Mouse (Mus musculus) hindbrain, embryonic 11.5 days (tissue): ENCODE results near the gene F7. TPM values are rescaled to one million over a fixed set of nuclear protein-coding genes. Genes with fewer than 3 reads are reported as not detected.
"Not testable (repeated sequence)": the region's sequence is repeated elsewhere in the genome, so short reads cannot be mapped to it uniquely, and the experiment has no call there.

ENCODE experiments used
- ATAC-seq: fragments of 200-750 bp; cut with Nextera tagmentation; 2 replicates; pipeline ENCODE4 v1.8.0; 2017; ENCODE audit warnings: mild to moderate bottlenecking, moderate TSS enrichment, moderate library complexity; ENCODE audit not compliant: low FRiP score
- DNase-seq: peaks from one replicate; pipeline ENCODE4 v3.0.0-alpha.2; 2015; ENCODE audit warnings: low spot score
- H3K27ac ChIP-seq: fragments of 300-500 bp; sonication (generic); 2 replicates; pipeline ENCODE4 v1.5.1; 2014; ENCODE audit warnings: mild to moderate bottlenecking, low read depth, low read length
- H3K27me3 ChIP-seq: fragments of 300-500 bp; sonication (generic); 2 replicates; pipeline ENCODE4 v1.6.1; 2014; ENCODE audit warnings: mild to moderate bottlenecking, low read length, moderate library complexity, mixed read lengths; ENCODE audit not compliant: control insufficient read depth, insufficient read depth
- H3K36me3 ChIP-seq: fragments of 300-500 bp; sonication (generic); 2 replicates; pipeline ENCODE4 v1.6.1; 2014; ENCODE audit warnings: mild to moderate bottlenecking, low read length, moderate library complexity, mixed read lengths; ENCODE audit not compliant: control insufficient read depth, insufficient read depth
- H3K4me1 ChIP-seq: fragments of 300-500 bp; sonication (generic); replicated peaks from 2 replicates; pipeline ENCODE4 v1.6.1; 2014; ENCODE audit warnings: low read length, mixed read lengths; ENCODE audit not compliant: control insufficient read depth, insufficient read depth
- H3K4me2 ChIP-seq: fragments of 300-500 bp; sonication (generic); replicated peaks from 2 replicates; pipeline ENCODE4 v1.6.1; 2014; ENCODE audit warnings: mild to moderate bottlenecking, low read depth, low read length
- H3K4me3 ChIP-seq: fragments of 300-500 bp; sonication (generic); 2 replicates; pipeline ENCODE4 v1.5.1; 2014; ENCODE audit warnings: low read depth, low read length
- H3K9ac ChIP-seq: fragments of 300-500 bp; sonication (generic); 2 replicates; pipeline ENCODE4 v1.6.1; 2014; ENCODE audit warnings: low read depth, low read length
- H3K9me3 ChIP-seq: fragments of 300-500 bp; sonication (generic); 2 replicates; pipeline ENCODE4 v1.6.1; 2016; ENCODE audit warnings: low read length; ENCODE audit not compliant: control insufficient read depth
- WGBS: fragments of 180-500 bp; shearing (Covaris S2); extraction: QIAGEN DNeasy Blood & Tissue Kit; methylation state at CpG from one replicate; pipeline ENCODE4 v1.1.7; 2014; 5-methylcytosine and 5-hydroxymethylcytosine counted together
- polyA plus RNA-seq: library from polyadenylated mRNA; unstranded; fragments of >200 nt; fragmentation: Nextera tagmentation; extraction: Ambion mirVana; gene quantifications from 2 replicates; pipeline ENCODE4 v1.2.1, GENCODE M21; 2014

Gene F7
- polyA plus RNA-seq, 1 experiment from 2014 or later: 0.23 TPM

GRCm38 (mm10) chr8:13075579-13075978, 49.7 kb downstream of the F7 start:
- not testable (repeated sequence) for H3K9me3 ChIP-seq, H3K27me3 ChIP-seq, H3K4me2 ChIP-seq, ATAC-seq, H3K4me1 ChIP-seq, DNase-seq, H3K9ac ChIP-seq, H3K4me3 ChIP-seq, H3K27ac ChIP-seq
- WGBS: 95% methylated on average over 1 of the region's 1 CpGs
- peaks cover 15% of the 10 kb centered on the region; the same call in 1 of the 2 replicates for H3K36me3 ChIP-seq

- WGBS: 85% methylated on average over 7 of the region's 7 CpGs
- DNase-seq (no peak), ATAC-seq (no peak)
- Histone ChIP-seq H3K9ac (no peak overlapping the region), H3K36me3 (peaks cover 18% of the 10 kb centered on the region; the same call in 1 of the 2 replicates), H3K4me3 (no peak overlapping the region), H3K9me3 (no peaks in the 10 kb centered on the region), H3K4me1 (no peaks in the 10 kb centered on the region), H3K27ac (no peak overlapping the region), H3K4me2 (no peak overlapping the region), H3K27me3 (no peaks in the 10 kb centered on the region)
Measured at GRCm38 (mm10) chr8:13077542-13077941, 51.7 kb downstream of the F7 start.

Other genes starting within 250 kb of the F7 start
- gene Mcf2l, start 152.2 kb upstream of the F7 start, polyA plus RNA-seq: 51.0 and 54.4 TPM in 2 replicates
- gene F10, start 11.3 kb downstream of the F7 start, polyA plus RNA-seq: 1.1 and 1.4 TPM in 2 replicates
- 0.22 and 0.40 TPM in 2 replicates for gene Proz, start 34.9 kb downstream of the F7 start, polyA plus RNA-seq
- gene Pcid2, start 79.4 kb downstream of the F7 start, polyA plus RNA-seq: 54.1 and 56.3 TPM in 2 replicates
- gene Cul4a, start 79.6 kb downstream of the F7 start, polyA plus RNA-seq: 83.5 and 93.0 TPM in 2 replicates
- gene Lamp1, start 133.1 kb downstream of the F7 start, polyA plus RNA-seq: 261 and 286 TPM in 2 replicates
- 12.9 and 13.0 TPM in 2 replicates for gene Grtp1, start 174.6 kb downstream of the F7 start, polyA plus RNA-seq
- gene Adprhl1, start 228.1 kb downstream of the F7 start, polyA plus RNA-seq: 0.26 and 0.32 TPM in 2 replicates